Mouse (Mus musculus) 416B (cell line): ENCODE results near the gene Csnk2a2.

Experiments used
- DNase-seq: peaks from one replicate; pipeline ENCODE4 v3.0.0; 2011; ENCODE audit warnings: low read depth

Gene Csnk2a2

GRCm38 (mm10) chr8:95422193-95422810, 67.5 kb downstream of the Csnk2a2 start:
- no peak for DNase-seq

GRCm38 (mm10) chr8:95411309-95411972, 78.4 kb downstream of the Csnk2a2 start:
- DNase-seq, result peak; percentile 20

- no peak for DNase-seq
Measured at GRCm38 (mm10) chr8:95409518-95409917, 80.3 kb downstream of the Csnk2a2 start.

- DNase-seq, result no peak
Measured at GRCm38 (mm10) chr8:95401091-95401490, 88.7 kb downstream of the Csnk2a2 start.

GRCm38 (mm10) chr8:95399131-95399530, 90.7 kb downstream of the Csnk2a2 start:
- no peak for DNase-seq

GRCm38 (mm10) chr8:95397201-95397600, 92.6 kb downstream of the Csnk2a2 start:
- no peak for DNase-seq

GRCm38 (mm10) chr8:95396752-95397151, 93.1 kb downstream of the Csnk2a2 start:
- no peak for DNase-seq
